Mouse (Mus musculus) adrenal gland, postnatal 4 days (tissue): ENCODE results near the gene 1700029I15Rik. TPM values are rescaled to one million over a fixed set of nuclear protein-coding genes. Genes with fewer than 3 reads are reported as not detected.

Experiments
- DNase-seq, 2 experiments: peaks; one replicate each; pipeline ENCODE4 v3.0.0; 2021 to 2022; ENCODE audit warnings: low spot score in 2 of 2, mixed read lengths in 2 of 2
- long read RNA-seq, 2 experiments: library from polyadenylated mRNA; stranded (forward); transcript quantifications; one replicate each; pipeline ENCODE4 v2.0.0; 2021
- total RNA-seq, 2 experiments: library from RNA; stranded (reverse); gene quantifications; 2 replicates each; pipeline ENCODE4 v1.2.3; 2021

1700029I15Rik gene
- 10 to 100 TPM; 13.8 to 13.9 TPM for total RNA-seq
- long read RNA-seq, experiment 1, partial matches to known transcripts: 0 of 4 reads
- long read RNA-seq, experiment 1, other reads (novel, unspliced or antisense): 0 of 4 reads
- long read RNA-seq, experiment 2, partial matches to known transcripts: 0 of 2 reads
- long read RNA-seq, experiment 2, other reads (novel, unspliced or antisense): 0 of 2 reads

DNA sequence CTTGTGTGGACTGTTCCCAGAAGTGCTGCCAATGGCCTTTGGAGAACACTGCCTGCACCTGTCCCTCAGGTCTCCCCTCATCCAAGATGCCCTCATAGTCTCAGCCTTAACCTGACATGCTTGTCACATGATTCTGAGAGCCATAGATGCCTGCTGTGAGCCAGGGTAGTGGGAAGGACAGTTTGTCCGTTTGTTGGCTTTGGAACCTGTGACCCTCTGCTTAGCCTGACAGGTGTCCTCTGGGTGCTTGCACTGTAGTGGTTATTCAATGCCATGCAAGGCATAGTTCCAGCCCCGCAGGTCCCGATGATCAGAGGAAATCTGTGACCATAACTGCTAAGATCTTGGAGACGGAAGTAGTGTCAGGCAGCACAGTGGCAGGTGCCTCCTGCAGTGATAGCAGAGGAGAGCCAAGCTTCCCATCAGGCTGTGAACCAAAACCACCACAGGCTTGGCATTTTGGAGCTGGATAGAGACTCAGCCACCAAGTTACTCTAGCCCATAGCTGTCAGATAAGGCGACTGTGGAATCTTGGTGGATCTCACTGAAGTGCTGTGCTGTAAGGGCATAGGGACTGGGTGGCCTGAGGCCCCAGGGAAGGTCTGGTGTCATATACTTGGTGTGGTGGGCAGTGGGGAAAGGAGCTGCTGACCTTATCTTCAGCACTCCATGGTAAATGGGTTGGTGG, at the start of gene 1700029I15Rik:
Gene 1700029I15Rik, plus strand, starts transcription at position 638 of the 688 bp plus-strand sequence.
- no peak for DNase-seq

- no peak for DNase-seq
These were observed 39.9 kb upstream of the 1700029I15Rik start for GRCm38 (mm10) chr2:92342418-92342817.

DNA sequence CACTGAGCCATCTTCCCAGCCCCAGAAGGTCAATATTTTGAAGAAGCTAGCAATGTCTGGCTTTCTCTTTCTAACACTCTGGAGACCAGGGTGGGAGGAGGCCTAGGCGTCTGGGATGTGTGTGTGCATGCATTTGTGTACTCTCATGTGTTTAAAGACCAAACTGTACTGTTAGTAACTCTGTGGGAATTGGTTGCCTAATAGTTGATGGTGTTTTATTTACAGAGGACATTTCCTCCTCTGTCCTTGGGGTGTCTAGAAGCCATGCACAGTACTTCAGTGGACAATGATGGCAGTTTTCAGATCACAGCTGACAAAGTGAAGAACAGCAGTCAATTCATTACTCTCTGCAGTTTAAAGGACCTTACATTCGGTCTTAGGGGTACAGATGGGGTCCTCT, 35.1 kb upstream of the 1700029I15Rik start:
- DNase-seq: no peak

DNA sequence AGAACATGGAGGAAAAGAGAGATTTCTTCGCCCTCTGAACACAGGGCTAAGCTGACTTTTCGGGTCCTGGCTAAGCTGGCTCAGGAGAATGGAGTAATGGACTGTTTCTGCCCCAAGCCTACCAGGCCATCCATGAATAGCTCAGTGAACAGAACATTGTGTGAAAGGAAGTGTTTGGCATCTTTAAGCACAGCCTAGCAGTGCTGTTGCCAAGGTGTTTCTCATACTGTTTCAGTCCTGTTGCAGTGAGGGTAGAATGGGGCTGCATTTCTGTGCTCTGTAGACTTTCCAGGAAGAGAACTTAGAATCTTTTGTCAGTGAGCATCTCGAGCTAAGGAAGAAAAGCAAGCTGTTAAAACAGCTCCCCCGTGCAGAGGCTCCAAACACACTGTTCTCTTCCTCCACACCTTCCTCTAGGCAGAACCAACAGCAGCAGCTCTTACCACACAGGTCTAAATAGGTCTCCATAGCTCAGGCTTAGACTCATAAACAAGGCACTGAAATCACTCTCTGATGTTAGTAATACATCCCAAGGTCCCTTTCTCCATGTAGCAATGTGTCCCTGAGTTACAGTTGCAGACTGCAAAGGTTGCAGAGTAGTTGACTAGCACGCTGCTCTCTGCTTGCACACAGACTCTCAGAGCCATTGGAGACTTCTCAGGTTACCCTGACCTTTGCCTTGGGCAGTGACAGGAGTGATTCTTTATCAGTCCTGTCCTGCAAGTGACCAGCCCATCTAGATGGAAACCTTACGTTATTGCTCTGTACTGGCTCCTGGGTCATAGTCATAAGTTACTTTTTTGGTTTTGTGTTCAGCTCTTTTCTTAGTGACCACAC, 32.5 kb upstream of the 1700029I15Rik start:
- no peak for DNase-seq

GRCm38 (mm10) chr2:92350686-92351085, 31.7 kb upstream of the 1700029I15Rik start:
- no peak for DNase-seq

DNA sequence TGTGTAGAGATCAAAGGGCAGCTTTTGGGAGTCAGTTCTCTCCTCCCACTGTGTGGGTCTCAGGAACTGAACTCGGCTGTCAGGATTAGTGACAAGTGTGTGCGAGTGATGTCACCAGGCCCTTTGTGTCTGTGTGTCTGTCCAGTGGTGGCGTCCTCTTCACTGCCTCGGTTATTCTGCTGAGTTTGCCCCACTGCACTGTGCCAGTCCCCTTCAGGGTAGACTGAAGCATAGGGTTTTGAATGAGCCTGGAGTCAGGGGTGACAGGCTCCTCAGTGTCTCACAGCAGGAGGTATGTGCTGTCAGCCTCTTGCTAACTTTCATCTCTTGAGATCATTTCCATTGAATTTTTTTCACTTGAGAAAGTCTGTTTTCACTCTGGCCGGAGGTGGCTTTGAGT, 28.9 kb upstream of the 1700029I15Rik start:
- no peak for DNase-seq

GRCm38 (mm10) chr2:92354224-92354623, 28.1 kb upstream of the 1700029I15Rik start:
- DNase-seq: no peak

DNA sequence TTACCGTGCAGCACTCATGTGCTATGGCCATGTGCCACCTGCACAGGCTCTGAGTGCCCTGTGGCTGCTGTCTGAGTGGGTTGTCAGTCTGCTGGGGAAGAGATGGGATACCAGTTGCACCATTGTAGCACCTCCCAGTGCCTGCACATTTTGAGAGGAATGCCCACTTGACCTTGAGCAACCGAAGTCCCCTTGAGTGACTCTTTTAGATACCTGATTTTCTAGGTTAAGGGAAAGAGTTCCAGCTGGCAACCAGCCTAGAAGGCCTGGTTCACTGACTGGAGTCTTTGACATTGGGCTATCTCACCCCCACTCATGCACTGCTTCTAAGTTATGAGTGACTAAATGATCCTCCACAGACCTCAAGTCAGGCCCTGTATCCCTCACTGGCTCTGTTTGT, 23.0 kb upstream of the 1700029I15Rik start:
- DNase-seq: no peak

GRCm38 (mm10) chr2:92360186-92360823, 22.0 kb upstream of the 1700029I15Rik start:
- DNase-seq: no peak

GRCm38 (mm10) chr2:92360893-92361292, 21.4 kb upstream of the 1700029I15Rik start:
- DNase-seq: no peak

DNA sequence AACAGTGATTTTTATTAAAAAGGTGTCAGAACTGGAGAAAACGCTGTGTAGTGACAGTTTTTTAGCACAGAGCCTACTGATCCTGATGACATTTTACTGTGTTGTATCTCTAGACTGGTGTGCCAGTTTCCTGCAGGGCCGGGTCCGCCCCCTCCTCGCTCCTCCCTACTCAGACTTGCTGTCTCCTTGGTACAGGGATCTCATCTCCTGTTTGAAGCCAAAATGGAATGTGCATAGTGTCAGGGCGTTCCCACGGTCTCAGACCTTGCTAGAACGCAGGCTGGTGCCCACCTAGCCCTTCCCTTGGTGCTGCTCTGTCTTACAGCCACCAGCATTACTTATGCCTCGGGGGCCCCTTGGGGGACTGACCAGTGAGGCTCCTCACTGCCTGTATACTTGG, 20.5 kb upstream of the 1700029I15Rik start:
- no peak for DNase-seq

- no peak for DNase-seq
These were observed 19.6 kb upstream of the 1700029I15Rik start for GRCm38 (mm10) chr2:92362571-92363228.

DNA sequence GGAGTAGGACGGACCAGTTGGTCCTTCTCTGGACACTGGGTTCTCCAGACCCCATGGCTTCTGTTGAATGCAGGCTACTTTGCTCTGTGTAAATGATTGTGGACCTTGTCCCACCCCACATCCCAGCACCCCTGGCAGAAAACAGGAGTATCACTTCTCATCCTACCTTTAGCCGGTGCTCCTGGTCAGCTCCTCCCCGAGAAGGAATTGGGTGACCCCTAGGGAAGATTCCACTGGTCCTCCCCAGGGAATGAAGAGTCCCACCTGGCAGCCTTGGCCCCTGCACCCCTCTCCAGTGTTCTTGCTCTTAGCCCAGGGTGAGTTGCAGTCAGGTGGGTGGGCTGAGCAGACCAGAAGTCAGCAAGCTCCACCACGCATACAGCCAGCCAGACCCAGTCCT, 18.3 kb upstream of the 1700029I15Rik start:
- DNase-seq: no peak

DNA sequence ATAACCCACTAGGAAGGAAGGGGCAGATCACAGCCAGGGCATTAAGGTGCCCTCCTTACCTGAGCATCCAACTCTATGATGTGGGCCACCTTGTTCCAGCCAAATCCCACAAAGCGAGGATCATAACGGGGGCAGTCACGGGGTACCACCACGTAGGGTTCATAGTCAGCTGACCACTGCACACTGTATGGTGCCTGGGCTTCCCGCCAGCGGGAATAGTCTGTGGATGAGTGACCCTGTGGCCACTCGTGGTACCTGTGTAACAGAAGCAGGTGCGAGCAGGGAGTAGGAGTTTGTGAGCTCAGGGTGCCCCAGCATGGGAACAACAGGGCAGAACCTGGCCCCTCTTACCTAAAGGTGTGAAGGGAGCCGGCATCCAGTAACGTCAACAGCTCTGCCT, 16.8 kb upstream of the 1700029I15Rik start:
- DNase-seq: no peak

DNA sequence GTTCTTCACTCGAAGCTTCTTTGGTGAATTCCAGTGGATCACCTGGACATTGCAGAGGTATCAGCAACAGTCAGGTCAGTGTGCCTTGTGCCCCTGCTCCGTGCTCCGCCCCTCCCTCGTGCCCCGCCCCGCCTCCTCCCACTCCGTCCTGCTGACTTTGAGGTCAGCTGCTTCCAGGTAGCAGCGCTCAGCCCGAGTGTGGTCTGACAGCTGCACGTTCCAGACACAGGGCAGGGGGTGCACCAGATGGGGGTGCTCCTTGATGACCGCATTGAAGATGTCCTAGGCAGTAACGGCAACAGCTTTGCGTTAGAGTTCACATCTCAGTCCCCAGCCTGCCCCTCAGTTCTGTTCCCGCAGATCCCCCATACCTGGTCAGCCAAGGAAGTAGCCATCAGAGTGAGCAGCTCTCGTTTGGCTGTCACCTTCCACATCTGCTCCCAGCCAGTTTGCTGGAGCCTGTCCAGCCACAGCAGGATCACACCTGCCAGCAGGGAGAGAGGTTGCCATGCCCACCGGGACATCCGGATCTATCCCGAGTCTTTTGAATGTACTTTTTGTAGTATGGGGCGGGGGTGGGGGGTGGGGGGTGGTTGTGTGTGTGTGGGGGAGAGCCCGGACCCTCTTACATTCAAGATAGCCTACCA, 14.8 kb upstream of the 1700029I15Rik start:
- DNase-seq: no peak

GRCm38 (mm10) chr2:92370375-92370774, 12.0 kb upstream of the 1700029I15Rik start:
- no peak for DNase-seq

GRCm38 (mm10) chr2:92370821-92371805, 11.2 kb upstream of the 1700029I15Rik start:
- DNase-seq: no peak

- DNase-seq: no peak
These were observed 10.2 kb upstream of the 1700029I15Rik start for GRCm38 (mm10) chr2:92371971-92372690.
